Mouse (Mus musculus) neural tube, embryonic 12.5 days (tissue): ENCODE data around the gene Mtrex. TPM values are rescaled to one million over a fixed set of nuclear protein-coding genes. Genes with fewer than 3 reads are reported as not detected.

Experiments used
- ATAC-seq: fragments of 200-750 bp; cut with Nextera tagmentation; 2 replicates; pipeline ENCODE4 v1.8.0; 2017; ENCODE audit warnings: low read depth, mild to moderate bottlenecking, moderate TSS enrichment, moderate library complexity; ENCODE audit not compliant: low FRiP score
- H3K27ac ChIP-seq: fragments of 300-500 bp; sonication (generic); 2 replicates; pipeline ENCODE4 v1.5.1; 2016
- H3K27me3 ChIP-seq: fragments of 300-500 bp; sonication (generic); replicated peaks from 2 replicates; pipeline ENCODE4 v1.6.1; 2016; ENCODE audit warnings: mild to moderate bottlenecking
- H3K36me3 ChIP-seq: fragments of 300-500 bp; sonication (generic); 2 replicates; pipeline ENCODE4 v1.6.1; 2016; ENCODE audit warnings: mild to moderate bottlenecking
- H3K4me1 ChIP-seq: fragments of 300-500 bp; sonication (generic); 2 replicates; pipeline ENCODE4 v1.6.1; 2016
- H3K4me2 ChIP-seq: fragments of 300-500 bp; sonication (generic); replicated peaks from 2 replicates; pipeline ENCODE4 v1.6.1; 2016; ENCODE audit warnings: mild to moderate bottlenecking
- H3K4me3 ChIP-seq: fragments of 300-500 bp; sonication (generic); 2 replicates; pipeline ENCODE4 v1.5.1; 2016
- H3K9ac ChIP-seq: fragments of 300-500 bp; sonication (generic); 2 replicates; pipeline ENCODE4 v1.6.1; 2016; ENCODE audit warnings: mild to moderate bottlenecking
- H3K9me3 ChIP-seq: fragments of 300-500 bp; sonication (generic); 2 replicates; pipeline ENCODE4 v1.6.1; 2016; ENCODE audit warnings: mild to moderate bottlenecking
- WGBS: fragments of 180-500 bp; shearing (Covaris S2); methylation state at CpG from one replicate; pipeline ENCODE4 v1.1.7; 2016; 5-methylcytosine and 5-hydroxymethylcytosine counted together
- polyA plus RNA-seq: library from polyadenylated mRNA; unstranded; fragments of >200 nt; fragmentation: Nextera tagmentation; extraction: Ambion mirVana; gene quantifications from 2 replicates; pipeline ENCODE4 v1.2.1, GENCODE M21; 2016

The Mtrex gene
- polyA plus RNA-seq, 1 experiment from 2014 or later = 88.9 TPM

- no peak overlapping the region for H3K27ac ChIP-seq
- no peak overlapping the region for H3K4me3 ChIP-seq
- no peak for ATAC-seq
- H3K4me2 ChIP-seq = no peak overlapping the region
- no peaks in the 10 kb centered on the region for H3K36me3 ChIP-seq
- 93% methylated on average over 6 of the region's 6 CpGs for WGBS
- no peak overlapping the region for H3K9ac ChIP-seq
- H3K27me3 ChIP-seq = no peaks in the 10 kb centered on the region
- 0 out of 2 replicates have a peak, but pooled peaks cover 3% of the 10 kb centered on the region for H3K9me3 ChIP-seq
- H3K4me1 ChIP-seq = no peaks in the 10 kb centered on the region
Observed at GRCm38 (mm10) chr13:112838562-112839232, 88.5 kb downstream of the Mtrex start.

GRCm38 (mm10) chr13:112837621-112838155 lies 89.5 kb downstream of the Mtrex start:
- no peak overlapping the region for H3K4me3 ChIP-seq
- H3K4me2 ChIP-seq = no peak overlapping the region
- no peaks in the 10 kb centered on the region for H3K36me3 ChIP-seq
- no peak overlapping the region for H3K27ac ChIP-seq
- 87% methylated on average over 9 of the region's 9 CpGs for WGBS
- H3K9ac ChIP-seq = no peak overlapping the region
- no peaks in the 10 kb centered on the region for H3K27me3 ChIP-seq
- no peaks in the 10 kb centered on the region for H3K9me3 ChIP-seq
- 0 out of 2 replicates have a peak, but pooled peaks cover 3% of the 10 kb centered on the region for H3K4me1 ChIP-seq
- ATAC-seq = no peak

- 83% methylated on average over 2 of the region's 2 CpGs for WGBS
- Histone ChIP-seq H3K9ac (no peak overlapping the region), H3K36me3 (no peaks in the 10 kb centered on the region), H3K27me3 (no peaks in the 10 kb centered on the region), H3K4me1 (0 out of 2 replicates have a peak, but pooled peaks cover 3% of the 10 kb centered on the region), H3K4me3 (no peak overlapping the region), H3K27ac (no peak overlapping the region), H3K4me2 (no peak overlapping the region), H3K9me3 (no peaks in the 10 kb centered on the region)
- ATAC-seq = no peak
Observed at GRCm38 (mm10) chr13:112836951-112837350, 90.2 kb downstream of the Mtrex start.

GRCm38 (mm10) chr13:112835113-112835512 lies 92.1 kb downstream of the Mtrex start:
- Histone ChIP-seq H3K4me1 (0 out of 2 replicates have a peak, but pooled peaks cover 3% of the 10 kb centered on the region), H3K36me3 (no peaks in the 10 kb centered on the region), H3K4me3 (no peak overlapping the region), H3K9ac (no peak overlapping the region), H3K27ac (no peak overlapping the region), H3K27me3 (no peaks in the 10 kb centered on the region), H3K4me2 (no peak overlapping the region; the same call in 1 of the 2 replicates), H3K9me3 (no peaks in the 10 kb centered on the region)
- no peak for ATAC-seq
- WGBS = 36% methylated on average over 12 of the region's 12 CpGs

- Histone ChIP-seq H3K4me3 (no peak overlapping the region), H3K4me2 (no peak overlapping the region)
- WGBS = 78% methylated on average over 3 of the region's 3 CpGs
Observed at GRCm38 (mm10) chr13:112833895-112834263, 93.3 kb downstream of the Mtrex start.

GRCm38 (mm10) chr13:112833253-112833894 lies 93.8 kb downstream of the Mtrex start:
- H3K9me3 ChIP-seq = no peaks in the 10 kb centered on the region
- H3K4me1 ChIP-seq = 0 out of 2 replicates have a peak, but pooled peaks cover 3% of the 10 kb centered on the region
- no peaks in the 10 kb centered on the region for H3K36me3 ChIP-seq
- no peak overlapping the region for H3K4me3 ChIP-seq
- no peak overlapping the region for H3K27ac ChIP-seq
- H3K9ac ChIP-seq = no peak overlapping the region; the same call in 1 of the 2 replicates
- 62% methylated on average over 20 of the region's 20 CpGs for WGBS
- no peak overlapping the region for H3K4me2 ChIP-seq
- ATAC-seq = 0 out of 2 replicates have a peak, but pooled peaks have one; percentile 33
- no peaks in the 10 kb centered on the region for H3K27me3 ChIP-seq

More at GRCm38 (mm10) chr13:112833895-112834263, 93.3 kb downstream of the Mtrex start:
- no peak for ATAC-seq
- Histone ChIP-seq H3K36me3 (no peaks in the 10 kb centered on the region), H3K4me1 (0 out of 2 replicates have a peak, but pooled peaks cover 3% of the 10 kb centered on the region), H3K9ac (no peak overlapping the region), H3K9me3 (no peaks in the 10 kb centered on the region), H3K27ac (no peak overlapping the region), H3K27me3 (no peaks in the 10 kb centered on the region)

GRCm38 (mm10) chr13:112832589-112832988 lies 94.6 kb downstream of the Mtrex start:
- Histone ChIP-seq H3K9me3 (no peaks in the 10 kb centered on the region), H3K36me3 (no peaks in the 10 kb centered on the region), H3K4me1 (0 out of 2 replicates have a peak, but pooled peaks cover 3% of the 10 kb centered on the region), H3K27me3 (no peaks in the 10 kb centered on the region), H3K9ac (no peak overlapping the region), H3K4me2 (no peak overlapping the region), H3K27ac (no peak overlapping the region), H3K4me3 (no peak overlapping the region)
- no peak for ATAC-seq
- WGBS = 52% methylated on average over 2 of the region's 2 CpGs

GRCm38 (mm10) chr13:112829619-112830018 lies 97.6 kb downstream of the Mtrex start:
- Histone ChIP-seq H3K4me1 (0 out of 2 replicates have a peak, but pooled peaks cover 3% of the 10 kb centered on the region), H3K4me3 (no peak overlapping the region), H3K9ac (no peak overlapping the region), H3K36me3 (no peaks in the 10 kb centered on the region), H3K4me2 (no peak overlapping the region), H3K27me3 (no peaks in the 10 kb centered on the region), H3K9me3 (no peaks in the 10 kb centered on the region), H3K27ac (no peak overlapping the region)
- WGBS = 90% methylated on average over 2 of the region's 2 CpGs
- no peak for ATAC-seq

- Histone ChIP-seq H3K9me3 (no peaks in the 10 kb centered on the region), H3K4me2 (no peak overlapping the region), H3K36me3 (no peaks in the 10 kb centered on the region), H3K27ac (no peak overlapping the region), H3K4me1 (no peaks in the 10 kb centered on the region), H3K27me3 (no peaks in the 10 kb centered on the region), H3K4me3 (no peak overlapping the region), H3K9ac (no peak overlapping the region)
- WGBS = 61% methylated on average over 6 of the region's 6 CpGs
- ATAC-seq = no peak
Observed at GRCm38 (mm10) chr13:112825479-112825878, 101.7 kb downstream of the Mtrex start.

GRCm38 (mm10) chr13:112823911-112824648 lies 103.1 kb downstream of the Mtrex start:
- ATAC-seq = no peak
- no peaks in the 10 kb centered on the region for H3K4me1 ChIP-seq
- no peaks in the 10 kb centered on the region for H3K27me3 ChIP-seq
- no peak overlapping the region for H3K27ac ChIP-seq
- 75% methylated on average over 4 of the region's 8 CpGs for WGBS
- no peak overlapping the region for H3K9ac ChIP-seq
- no peaks in the 10 kb centered on the region for H3K36me3 ChIP-seq
- no peak overlapping the region for H3K4me3 ChIP-seq
- H3K9me3 ChIP-seq = no peaks in the 10 kb centered on the region
- no peak overlapping the region for H3K4me2 ChIP-seq

- no peak for ATAC-seq
- Histone ChIP-seq H3K4me1 (no peaks in the 10 kb centered on the region), H3K27ac (no peak overlapping the region), H3K9me3 (no peaks in the 10 kb centered on the region), H3K4me2 (no peak overlapping the region), H3K27me3 (no peaks in the 10 kb centered on the region), H3K9ac (no peak overlapping the region), H3K4me3 (no peak overlapping the region), H3K36me3 (no peaks in the 10 kb centered on the region)
- 90% methylated on average over 6 of the region's 6 CpGs for WGBS
Observed at GRCm38 (mm10) chr13:112823236-112823910, 103.8 kb downstream of the Mtrex start.
